Mouse (Mus musculus): ENCODE results near the gene Dock2. TPM values are rescaled to one million over a fixed set of nuclear protein-coding genes. Genes with fewer than 3 reads are reported as not detected.
A peak's percentile ranks its signal among the peaks of the same experiment; 100 is the strongest.

Gene Dock2
- polyA plus RNA-seq, 1 experiment from 2014 or later: 1.4 TPM

DNA sequence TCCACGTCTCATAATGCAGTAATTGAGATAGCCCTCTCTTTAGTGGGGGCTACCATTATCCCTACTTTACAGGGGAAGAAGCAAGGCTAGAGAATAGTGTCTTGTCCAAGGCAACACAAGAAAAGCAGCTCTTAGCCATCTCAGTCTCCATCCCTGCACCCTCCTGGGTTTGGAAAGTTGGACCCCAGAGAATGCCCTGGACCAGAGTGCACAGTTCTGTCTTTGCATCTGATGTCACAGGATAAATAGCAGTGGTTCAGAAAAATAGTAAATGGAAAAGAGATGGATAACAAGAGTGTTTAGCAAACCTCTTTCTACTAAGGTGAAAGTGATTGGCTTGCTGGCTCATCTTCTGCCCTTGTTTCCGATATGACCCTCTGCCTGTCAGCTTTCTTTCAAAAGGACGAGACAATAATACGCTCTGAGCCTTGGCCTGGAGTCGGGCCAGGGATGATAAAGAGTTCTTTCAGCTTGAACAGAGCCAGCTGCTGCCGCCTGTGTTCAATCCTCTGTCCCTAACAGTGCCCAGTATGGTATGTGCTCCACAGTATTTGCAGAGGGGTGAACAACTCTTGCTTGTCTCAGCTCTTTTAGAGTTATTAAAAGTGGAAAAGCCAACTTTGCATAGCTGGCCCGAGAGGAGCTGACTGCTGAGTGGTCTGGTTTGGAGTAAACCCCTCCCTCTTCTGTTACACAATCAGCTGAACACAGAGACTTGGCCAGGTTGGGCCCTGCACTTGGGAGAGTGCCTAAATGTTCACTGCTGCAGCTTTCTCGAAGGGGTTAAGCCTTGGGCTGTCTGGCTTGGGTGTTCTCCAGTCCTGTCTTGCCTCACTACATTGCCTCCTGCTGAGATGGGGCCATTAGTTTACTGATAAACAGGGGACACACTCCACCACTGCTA lies 602.2 kb downstream of the Dock2 start:
- Histone ChIP-seq H3K4me1 (replicated peaks) (peaks cover 8% of the 10 kb centered on the region; the same call in 1 of the 2 replicates), H3K36me3 (no peaks in the 10 kb centered on the region), H3K9me3 (no peaks in the 10 kb centered on the region), H3K9ac (no peak overlapping the region), H3K4me3 (replicated peaks) (no peak overlapping the region), H3K27me3 (replicated peaks) (no peaks in the 10 kb centered on the region), H3K4me2 (replicated peaks) (no peak overlapping the region), H3K27ac (peak overlapping the region; percentile 45; the same call in 1 of the 2 replicates)
- peak; percentile 83 for ATAC-seq
- WGBS: 37% methylated on average over 8 of the region's 8 CpGs

DNA sequence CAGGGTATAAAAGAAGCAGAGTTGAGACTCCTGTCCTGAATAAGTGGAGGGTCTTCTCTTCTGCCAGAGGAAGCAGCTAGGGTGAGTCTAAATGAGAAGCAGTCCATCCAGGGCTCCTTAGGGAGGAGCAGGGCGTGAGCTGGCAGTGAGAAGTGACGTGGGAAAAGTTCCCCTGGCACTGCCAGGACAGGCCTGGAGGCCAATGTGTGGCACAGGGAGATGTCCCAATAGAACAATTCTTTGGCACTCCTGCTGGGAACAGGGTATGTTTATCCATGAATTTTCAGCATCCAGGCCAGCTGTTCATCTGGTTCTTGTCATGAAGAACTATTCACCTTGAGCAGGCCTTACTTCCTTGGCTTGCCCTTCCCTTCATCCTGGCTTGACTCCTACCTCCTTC lies 604.9 kb downstream of the Dock2 start:
- no peaks in the 10 kb centered on the region for H3K36me3 ChIP-seq
- H3K27me3 ChIP-seq (replicated peaks): no peaks in the 10 kb centered on the region
- no peak overlapping the region for H3K27ac ChIP-seq
- no peak for ATAC-seq
- peaks cover 8% of the 10 kb centered on the region; the same call in 1 of the 2 replicates for H3K4me1 ChIP-seq (replicated peaks)
- H3K4me3 ChIP-seq (replicated peaks): no peak overlapping the region
- no peak overlapping the region for H3K9ac ChIP-seq
- no peak overlapping the region for H3K4me2 ChIP-seq (replicated peaks)
- no peaks in the 10 kb centered on the region for H3K9me3 ChIP-seq
- 84% methylated on average over 2 of the region's 2 CpGs for WGBS

Other genes with a start within 250 kb of the Dock2 start
- gene Spdl1, start 49.7 kb upstream of the Dock2 start, polyA plus RNA-seq (2015; fragmentation: Nextera tagmentation; extraction: Ambion mirVana): 18.3 and 18.7 TPM in 2 replicates